Mouse (Mus musculus) kidney, adult 2 months (tissue): ENCODE results near the gene H2al2a.

Experiments
- CTCF ChIP-seq: fragments of 200-500 bp; conservative IDR thresholded peaks from 2 replicates; pipeline ENCODE4 v1.5.1; 2011; ENCODE audit warnings: low read depth, mild to moderate bottlenecking, control low read depth, low read length, moderate library complexity, mixed read lengths; ENCODE audit not compliant: insufficient read depth, insufficient read length
- POLR2A ChIP-seq: fragments of 200-500 bp; IDR thresholded peaks from one replicate; pipeline ENCODE4 v1.6.1; 2011; ENCODE audit warnings: low read depth, low read length, control low read depth

GRCm38 (mm10) chr2:18038141-18038752 is 41.5 kb upstream of the H2al2a start:
- TF ChIP-seq CTCF, result no peak
- no peak for TF ChIP-seq POLR2A
